Mouse (Mus musculus) adrenal gland, adult (tissue): ENCODE results near the gene Fam160a1.

ENCODE experiments used
- DNase-seq, 2 experiments: peaks; one replicate each; pipeline ENCODE4 v3.0.0; 2022 to 2023; ENCODE audit warnings: low spot score in 1 of 2; ENCODE audit not compliant: inconsistent age in 2 of 2

Fam160a1 gene

DNA sequence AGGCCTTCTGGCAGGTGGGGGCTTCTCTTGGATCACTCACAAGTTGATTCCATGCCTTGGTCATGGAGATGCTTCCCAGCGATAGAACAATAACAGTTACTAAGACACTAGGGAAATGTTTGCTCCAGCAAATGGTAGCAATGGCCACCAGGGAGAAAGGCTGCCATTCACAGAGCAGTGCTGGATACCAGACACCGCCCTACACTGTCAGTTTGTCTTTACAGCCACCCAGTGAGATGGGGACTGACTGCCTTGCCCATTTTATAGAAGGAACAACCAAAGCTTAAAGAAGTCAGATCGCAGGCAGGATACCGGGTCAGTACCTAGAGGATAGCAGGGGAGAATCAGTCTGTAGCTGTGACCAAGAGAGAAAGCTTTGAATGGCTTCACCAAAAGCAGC lies 59.7 kb downstream of the Fam160a1 start:
- no peak for DNase-seq

GRCm38 (mm10) chr3:85749348-85749747 lies 67.7 kb downstream of the Fam160a1 start:
- DNase-seq = no peak

GRCm38 (mm10) chr3:85748863-85749262 lies 68.2 kb downstream of the Fam160a1 start:
- no peak for DNase-seq

DNA sequence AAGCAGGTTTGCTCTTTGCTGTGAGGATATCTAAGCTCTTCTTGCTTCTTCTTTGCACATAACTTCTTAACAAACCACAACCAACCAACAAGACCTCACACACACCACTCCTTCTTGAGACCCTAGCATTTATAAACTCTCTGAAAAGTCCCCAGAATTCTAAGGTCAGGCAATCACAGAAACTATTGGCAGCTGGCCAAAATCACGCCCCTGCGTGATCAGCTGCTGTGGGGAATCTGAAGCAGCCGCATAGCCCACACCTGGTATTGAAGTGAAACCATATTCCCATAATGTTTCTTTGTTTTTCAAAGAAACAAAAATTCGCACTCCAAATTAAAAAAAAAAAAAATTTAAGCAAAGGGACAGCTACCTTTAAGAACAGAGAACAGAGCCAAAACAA lies 71.0 kb downstream of the Fam160a1 start:
- DNase-seq = no peak

- no peak for DNase-seq
Measured at GRCm38 (mm10) chr3:85741767-85742166, 75.3 kb downstream of the Fam160a1 start.

- no peak for DNase-seq
Measured at GRCm38 (mm10) chr3:85738591-85738990, 78.5 kb downstream of the Fam160a1 start.

DNA sequence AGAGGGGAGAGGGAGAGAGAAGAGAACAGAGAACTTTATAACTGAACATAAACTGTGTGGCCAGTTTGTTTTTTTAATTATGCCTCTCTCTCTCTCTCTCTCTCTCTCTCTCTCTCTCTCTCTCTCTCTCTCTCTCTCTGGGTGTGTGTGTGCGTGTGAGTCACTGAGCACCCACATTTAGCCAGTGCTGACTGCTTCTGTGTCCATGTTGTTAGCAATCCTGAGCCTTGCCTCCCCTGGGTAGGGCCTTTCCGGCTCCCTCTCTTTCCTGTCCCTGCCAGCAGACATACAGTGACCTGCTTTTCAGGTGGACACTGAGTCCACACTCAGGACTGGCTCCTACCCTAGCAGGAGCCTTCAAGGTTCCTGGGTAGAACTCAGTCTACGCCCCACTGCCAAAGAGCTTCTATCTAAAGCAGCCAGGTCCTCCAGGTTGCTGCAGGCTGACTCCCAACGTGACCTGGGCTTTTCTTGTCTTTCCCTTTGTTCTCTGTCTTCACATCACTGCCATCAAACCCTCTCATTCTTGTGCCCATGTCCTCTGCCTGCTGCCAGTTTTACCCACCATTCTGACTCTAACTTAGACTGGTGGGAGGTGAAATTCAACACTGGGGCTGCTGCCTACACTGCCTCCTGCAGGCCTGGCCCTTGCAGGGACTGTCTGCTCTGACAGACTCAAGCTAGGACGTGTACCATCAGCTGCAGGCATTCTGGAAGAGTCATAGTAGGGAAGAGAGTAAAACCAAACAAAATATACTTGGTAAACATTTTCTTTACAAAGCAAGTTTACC lies 83.0 kb downstream of the Fam160a1 start:
- no peak for DNase-seq

DNA sequence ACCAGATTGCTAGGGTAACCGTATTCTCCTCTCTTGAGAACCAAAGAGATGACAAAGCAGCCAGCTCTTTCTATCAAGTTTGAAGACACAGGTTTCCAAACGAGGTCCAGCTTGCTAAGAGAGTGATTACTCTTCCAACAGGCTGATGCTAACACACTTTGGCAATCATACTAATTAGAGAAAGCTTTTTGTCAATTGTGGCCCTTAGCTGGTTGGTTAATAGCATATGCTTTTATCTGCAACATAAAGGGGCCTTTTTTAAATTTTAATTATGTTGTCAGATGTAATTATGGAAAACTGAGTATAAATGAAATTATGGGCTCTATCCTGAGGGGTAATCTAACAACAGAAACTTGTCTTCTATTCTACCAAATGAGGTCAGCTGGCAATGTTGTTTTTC lies 89.9 kb downstream of the Fam160a1 start:
- DNase-seq = no peak

GRCm38 (mm10) chr3:85725971-85726370 lies 91.1 kb downstream of the Fam160a1 start:
- no peak for DNase-seq

DNA sequence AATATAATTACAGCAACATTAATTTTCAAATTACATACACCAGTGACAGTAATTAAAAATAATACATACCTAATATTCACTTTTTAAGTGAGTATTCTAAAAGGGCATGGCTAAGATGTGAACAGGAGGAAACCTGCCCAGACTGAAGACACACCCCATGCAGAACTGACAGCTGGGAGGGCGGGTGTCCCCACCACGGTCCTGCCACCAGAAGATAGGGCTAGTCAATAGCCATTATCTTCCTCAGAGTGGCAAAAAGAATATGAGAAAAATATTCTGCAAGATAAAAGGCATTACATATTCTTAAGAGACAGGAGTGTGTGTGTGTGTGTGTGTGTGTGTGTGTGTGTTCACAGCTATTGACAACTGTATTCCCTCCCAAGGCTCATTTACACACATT lies 92.0 kb downstream of the Fam160a1 start:
- no peak for DNase-seq

DNA sequence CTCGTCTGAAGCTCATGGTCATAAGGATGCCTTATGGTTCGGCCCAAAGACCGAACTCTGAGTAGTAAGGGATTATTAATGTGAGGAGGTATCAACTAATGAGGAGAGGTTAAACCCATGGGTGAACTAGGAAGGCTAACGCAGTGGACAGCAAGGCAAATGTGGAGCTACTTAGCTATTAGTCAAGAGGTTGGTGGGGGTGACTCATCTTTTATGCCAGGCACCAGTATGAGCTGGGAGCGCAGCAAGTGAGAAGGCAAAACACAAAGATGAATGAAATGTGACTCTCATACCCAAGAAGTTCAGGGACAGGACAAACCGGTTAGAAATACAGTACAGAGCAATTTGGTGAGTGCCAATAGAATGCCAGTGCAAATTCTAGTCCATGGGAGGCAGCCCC lies 94.5 kb downstream of the Fam160a1 start:
- peak; percentile 50 to 72 for DNase-seq

DNA sequence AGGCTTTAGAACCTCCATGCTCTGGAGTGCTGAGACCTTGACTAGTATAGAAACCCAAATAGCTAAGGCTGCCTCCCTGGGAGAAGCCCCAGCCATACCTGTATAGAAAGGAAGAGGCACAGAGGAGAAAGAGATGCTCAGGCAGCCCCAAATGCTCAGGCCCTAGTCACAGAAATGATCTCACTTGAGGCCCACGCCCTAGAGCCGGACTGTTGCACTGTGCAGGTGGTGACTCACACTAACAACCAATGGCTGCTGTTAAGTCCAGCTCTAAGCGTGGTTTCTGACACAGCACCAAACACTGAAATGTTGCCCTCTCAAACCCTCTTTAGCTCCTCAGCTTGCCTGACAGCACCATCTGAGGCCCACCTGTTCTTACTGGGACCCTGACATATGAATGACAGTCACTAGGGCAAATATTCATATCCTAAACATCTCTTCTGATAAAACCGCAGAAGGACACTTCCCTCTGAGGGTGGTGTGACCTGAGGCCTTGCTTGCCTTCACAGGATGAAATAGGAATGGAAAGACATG lies 101.3 kb downstream of the Fam160a1 start:
- DNase-seq = peak in 1 of 2 experiments; percentile 68

DNA sequence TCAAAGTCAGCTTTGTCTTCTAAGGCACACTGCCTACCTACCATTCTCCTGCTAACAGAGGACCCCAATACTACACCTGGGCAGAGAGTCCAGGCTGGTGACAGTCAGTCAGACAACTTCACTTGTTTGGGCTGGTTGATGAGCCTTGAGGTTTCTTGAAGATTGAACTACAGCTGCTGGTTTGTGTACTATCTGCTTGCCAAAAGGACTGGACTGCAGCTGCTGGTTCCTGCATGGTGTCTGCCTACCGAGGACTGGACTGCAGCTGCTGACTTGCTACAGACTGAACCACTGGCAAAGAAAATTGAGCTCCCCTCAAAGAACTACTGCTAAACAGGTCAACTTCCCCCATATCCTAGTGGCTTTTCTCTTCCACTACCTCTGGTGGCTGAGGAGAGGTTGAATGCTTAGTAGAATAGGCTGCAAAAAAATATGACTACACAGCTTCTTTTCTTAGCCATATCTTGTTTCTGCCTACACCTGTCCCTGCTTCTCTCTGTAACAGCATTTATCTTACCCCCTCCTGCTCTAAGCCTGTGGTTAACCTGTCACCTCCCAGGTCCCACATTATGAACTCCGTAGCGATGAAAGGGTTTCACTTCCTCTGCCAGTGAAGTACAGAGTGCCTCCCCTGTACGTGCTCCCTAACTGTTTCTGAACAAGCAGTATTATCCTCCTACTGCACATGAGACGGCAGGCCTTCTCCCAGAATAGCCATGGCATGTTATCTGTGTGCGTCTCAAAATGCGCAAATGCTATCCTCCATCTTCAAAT lies 103.0 kb downstream of the Fam160a1 start:
- no peak for DNase-seq

DNA sequence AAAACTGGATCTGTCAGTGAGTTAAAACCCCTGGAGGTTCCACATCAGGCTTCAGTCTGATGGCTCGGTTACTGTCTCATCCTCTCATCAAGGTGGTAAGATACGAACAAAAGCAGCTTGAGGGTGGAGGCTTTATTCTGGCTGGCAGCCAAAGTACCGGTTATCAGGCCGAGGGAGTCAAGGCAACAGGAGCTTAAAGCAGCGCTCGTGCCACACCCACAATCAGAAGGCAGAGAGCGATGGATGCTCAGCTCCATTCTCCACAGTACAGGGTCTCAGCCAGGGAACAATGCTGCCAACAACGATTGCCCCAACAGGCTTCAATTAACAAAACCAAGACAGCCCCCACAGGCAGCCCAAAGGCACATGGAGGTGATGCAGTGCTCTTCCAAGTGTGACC lies 106.4 kb downstream of the Fam160a1 start:
- DNase-seq = no peak

- DNase-seq = peak; percentile 42 to 81
Measured at GRCm38 (mm10) chr3:85707421-85707820, 109.7 kb downstream of the Fam160a1 start.

- DNase-seq = peak in 1 of 2 experiments; percentile 47
Measured at GRCm38 (mm10) chr3:85703141-85703882, 113.8 kb downstream of the Fam160a1 start.

- no peak for DNase-seq
Measured at GRCm38 (mm10) chr3:85698496-85698895, 118.6 kb downstream of the Fam160a1 start.

GRCm38 (mm10) chr3:85695056-85695455 lies 122.0 kb downstream of the Fam160a1 start:
- DNase-seq = no peak

DNA sequence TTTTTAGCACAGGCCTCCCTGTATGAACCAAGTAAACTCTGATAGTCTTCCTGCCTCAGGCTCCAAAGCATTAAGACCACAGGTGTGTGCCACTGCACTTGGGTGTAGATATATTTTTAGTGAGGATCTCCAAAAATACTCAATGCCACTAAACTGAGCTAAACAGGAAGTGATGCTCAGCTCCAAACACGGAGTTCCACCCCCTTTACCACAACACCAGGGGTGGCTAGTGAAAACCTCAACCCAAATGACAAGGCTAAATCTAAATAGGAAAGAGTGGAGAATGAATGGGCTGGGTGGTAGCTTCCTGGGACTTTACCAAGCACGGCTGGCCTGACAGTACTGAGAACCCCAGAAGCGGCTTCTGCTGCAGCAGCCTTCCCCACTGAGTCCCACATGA lies 124.1 kb downstream of the Fam160a1 start:
- DNase-seq = no peak

- DNase-seq = no peak
Measured at GRCm38 (mm10) chr3:85691134-85691533, 126.0 kb downstream of the Fam160a1 start.

GRCm38 (mm10) chr3:85688341-85688740 lies 128.8 kb downstream of the Fam160a1 start:
- no peak for DNase-seq
